Mouse (Mus musculus) adrenal gland (tissue): ENCODE results near the gene Gm13283.
"Not testable (repeated sequence)": the region's sequence is repeated elsewhere in the genome, so short reads cannot be mapped to it uniquely, and the experiment has no call there.

Source experiments
- intact Hi-C: fragments of 180-260 bp; cut with DNase I; formaldehyde crosslinking; loops from one replicate; pipeline ENCODE4 v1.15.1; 2025
- long read RNA-seq, 2 experiments: library from polyadenylated mRNA; unstranded; transcript quantifications; one replicate each; pipeline ENCODE4 v2.0.0; 2020; ENCODE audit warnings: borderline replicate concordance in 1 of 2; ENCODE audit not compliant: insufficient replicate concordance in 1 of 2

The Gm13283 gene
- long read RNA-seq, experiment 1, result 0 reads
- long read RNA-seq, experiment 2, result 0 reads

DNA sequence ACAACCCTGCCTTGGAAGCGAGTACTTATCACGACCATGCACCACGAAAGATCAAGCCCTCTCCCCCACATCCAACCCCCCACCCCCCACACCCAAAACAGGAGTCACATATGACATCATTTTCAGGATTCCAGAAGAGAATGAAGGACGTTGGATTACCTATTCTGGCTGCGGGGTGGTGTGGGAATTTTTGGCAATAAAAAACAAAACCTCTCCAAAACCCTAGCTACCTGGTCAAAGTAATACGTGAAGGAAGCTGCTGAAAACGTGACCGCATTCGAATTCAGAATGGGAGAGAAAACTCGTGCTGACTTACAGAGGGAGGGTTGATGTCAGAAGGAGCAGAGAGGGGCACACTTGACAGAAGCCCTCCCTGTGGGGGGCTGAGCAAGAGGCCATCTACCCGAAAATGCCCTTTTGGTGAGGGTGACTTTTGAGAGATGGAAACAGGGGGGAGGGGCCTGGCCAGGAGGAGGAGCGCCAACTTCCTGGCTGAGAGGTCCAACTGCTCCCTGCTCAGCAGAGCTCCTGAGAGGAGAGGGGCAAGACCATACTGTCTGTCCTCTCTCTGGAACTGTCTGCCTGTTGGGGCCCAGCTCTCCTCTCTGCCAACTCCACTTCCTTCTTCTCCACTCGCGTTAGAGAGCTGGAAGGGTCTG is at the start of gene Gm13283:
Gm13283 (plus strand) TSS at position 510 of the 659 bp plus-strand sequence.
- intact Hi-C loops, result not testable (repeated sequence)

- intact Hi-C loops, result no loop called here
These were observed 45.6 kb upstream of the Gm13283 start for GRCm38 (mm10) chr4:88714281-88714680.

DNA sequence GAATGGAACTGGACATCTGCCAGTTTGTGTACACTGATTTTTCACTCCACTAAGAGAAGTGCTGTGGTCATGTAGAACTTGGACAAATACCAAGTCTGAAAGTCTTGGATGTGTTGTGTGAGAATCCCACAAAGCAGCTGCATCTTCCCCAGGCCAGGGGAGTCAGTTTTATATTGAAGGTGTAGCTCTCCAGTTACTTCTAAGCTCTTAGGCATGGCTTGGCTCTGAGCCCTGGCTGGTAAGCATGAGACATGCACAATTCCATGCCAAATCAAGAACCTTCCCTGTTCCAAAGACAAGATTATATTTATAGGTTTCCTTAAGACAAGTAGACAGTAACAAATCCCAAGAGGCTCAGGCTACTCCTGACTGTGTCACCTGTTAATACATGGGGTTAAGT is 44.9 kb upstream of the Gm13283 start:
- intact Hi-C loops, result no loop called here

DNA sequence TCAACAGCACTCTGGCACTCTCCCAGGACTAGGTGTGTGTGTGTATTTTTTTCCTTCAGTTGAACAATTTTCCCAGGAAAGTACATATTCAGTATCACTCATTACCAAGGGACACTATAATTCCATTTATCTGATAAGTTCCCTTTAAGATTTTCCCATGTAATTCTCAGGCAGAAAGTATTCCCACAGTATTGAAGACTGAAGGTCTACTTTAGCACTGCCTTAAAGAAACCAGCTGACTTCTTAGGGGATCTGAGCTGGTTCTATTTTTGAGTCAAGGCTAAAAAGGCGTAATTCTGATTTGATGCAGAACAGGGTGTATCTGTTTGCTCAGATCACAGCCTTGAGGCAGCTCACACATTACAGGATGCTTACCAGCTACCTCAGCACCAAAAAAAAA is 41.2 kb upstream of the Gm13283 start:
- intact Hi-C loops, result no loop called here

- intact Hi-C loops, result no loop called here
These were observed 37.9 kb upstream of the Gm13283 start, which contains the start of the genes Gm26566 and Klhl9 for GRCm38 (mm10) chr4:88721791-88722721. Gene Gm26566, plus strand, starts transcription at chr4:88721805. Gene Klhl9, minus strand, starts transcription at chr4:88722465.

DNA sequence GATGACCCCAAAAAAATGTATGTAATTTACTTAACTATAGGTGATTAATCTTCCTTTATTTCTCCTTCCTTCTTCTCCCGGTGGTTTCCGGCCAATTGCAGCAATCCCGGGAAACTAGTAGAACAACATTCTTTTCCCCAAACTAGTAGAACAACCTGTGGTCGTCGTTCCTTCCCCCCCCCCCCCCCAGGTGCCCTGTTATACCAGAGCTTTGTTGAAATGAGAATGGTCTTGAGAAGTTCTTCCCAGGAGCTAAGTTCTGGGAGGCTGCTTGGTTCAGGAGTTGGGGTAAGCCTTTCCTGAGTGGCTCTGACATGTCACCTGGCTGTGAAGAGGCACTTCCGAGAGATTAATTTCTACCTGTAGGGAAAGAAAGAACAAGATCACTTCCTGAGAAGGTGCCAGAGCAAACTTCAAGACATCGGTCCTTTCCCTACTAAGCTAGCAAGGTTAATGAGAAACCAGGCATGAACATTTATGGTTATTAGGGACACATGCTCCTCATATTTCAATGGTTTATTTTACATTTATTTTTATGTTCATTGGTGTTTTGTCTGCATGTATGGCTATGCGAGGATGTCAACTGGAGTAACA is 36.3 kb upstream of the Gm13283 start:
- intact Hi-C loops, result no loop called here

GRCm38 (mm10) chr4:88726727-88727126 is 33.2 kb upstream of the Gm13283 start:
- intact Hi-C loops, result loop anchor here (1.0 kb wide), 1 partner anchor 30 kb away; no protein-coding TSS in a partner anchor

- intact Hi-C loops, result loop anchor here (1.0 kb wide), 1 partner anchor 31 kb away; no protein-coding TSS in a partner anchor
These were observed 32.6 kb upstream of the Gm13283 start for GRCm38 (mm10) chr4:88727324-88727723.

DNA sequence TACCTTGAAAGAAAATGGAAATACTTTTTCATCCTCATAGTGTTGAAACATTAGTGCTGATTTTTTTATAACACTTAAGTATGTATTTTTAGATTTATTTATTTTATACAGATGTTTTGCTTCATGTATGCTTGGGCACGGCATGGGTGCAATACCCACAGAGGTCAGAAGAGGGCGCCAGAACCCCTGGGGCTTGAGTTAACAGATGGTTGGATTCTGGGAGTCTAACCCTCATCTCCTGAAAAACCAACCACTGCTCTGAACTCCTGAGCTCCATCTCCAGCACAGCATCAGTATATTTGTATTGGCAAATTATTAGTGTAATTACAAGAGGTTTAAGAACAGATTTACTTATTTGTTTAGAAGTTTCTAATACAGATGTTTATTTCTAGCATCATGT is 21.4 kb upstream of the Gm13283 start:
- intact Hi-C loops, result no loop called here

- intact Hi-C loops, result no loop called here
These were observed 20.9 kb upstream of the Gm13283 start for GRCm38 (mm10) chr4:88739036-88739435.

DNA sequence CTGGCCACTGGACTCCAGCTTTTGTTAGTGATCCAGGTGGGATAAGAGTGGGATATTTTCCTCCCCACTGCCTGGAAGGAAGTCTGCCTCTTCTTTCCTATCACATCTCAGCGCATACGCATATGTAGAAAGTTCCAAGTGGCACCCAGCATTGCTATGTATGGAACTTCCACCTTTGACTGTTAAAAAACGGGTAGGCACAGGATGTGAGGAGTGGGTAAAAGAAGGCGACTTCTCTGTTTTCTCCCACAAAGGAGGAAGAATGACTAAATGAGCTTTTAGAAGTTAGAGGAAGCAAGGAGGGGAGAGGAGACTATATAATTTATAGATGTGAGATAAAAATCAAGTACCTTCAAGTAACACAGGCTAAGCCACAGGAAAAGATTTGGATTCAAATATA is 18.5 kb upstream of the Gm13283 start:
- intact Hi-C loops, result no loop called here

DNA sequence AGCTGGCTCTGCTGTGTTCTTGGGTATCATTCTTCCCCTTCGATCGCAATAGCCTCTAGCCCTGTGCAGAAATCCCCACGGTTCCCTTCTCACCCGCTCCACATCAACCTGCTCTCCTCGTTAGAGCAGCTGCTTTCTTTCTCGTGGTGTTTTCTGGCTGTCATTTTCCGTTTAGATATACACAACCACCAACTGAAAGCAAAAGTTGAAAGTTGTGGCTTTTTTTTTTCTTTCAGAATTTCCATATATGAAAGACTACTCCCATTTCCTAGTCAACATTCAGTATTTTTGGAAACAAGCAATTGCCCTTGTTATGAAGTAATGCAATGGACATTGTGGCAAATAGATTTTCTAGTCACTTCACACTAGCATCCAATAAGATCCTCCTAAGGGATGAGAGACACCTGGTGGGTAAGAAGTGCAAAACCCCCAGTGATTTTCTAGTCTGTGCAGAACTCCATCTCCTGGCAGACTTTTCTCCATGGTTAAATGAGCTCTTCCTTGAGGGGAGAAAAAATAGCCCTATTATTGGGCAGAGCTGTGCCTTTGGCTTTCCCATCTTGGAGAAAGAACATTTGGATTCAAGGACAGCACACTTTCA is 17.0 kb upstream of the Gm13283 start:
- intact Hi-C loops, result no loop called here

DNA sequence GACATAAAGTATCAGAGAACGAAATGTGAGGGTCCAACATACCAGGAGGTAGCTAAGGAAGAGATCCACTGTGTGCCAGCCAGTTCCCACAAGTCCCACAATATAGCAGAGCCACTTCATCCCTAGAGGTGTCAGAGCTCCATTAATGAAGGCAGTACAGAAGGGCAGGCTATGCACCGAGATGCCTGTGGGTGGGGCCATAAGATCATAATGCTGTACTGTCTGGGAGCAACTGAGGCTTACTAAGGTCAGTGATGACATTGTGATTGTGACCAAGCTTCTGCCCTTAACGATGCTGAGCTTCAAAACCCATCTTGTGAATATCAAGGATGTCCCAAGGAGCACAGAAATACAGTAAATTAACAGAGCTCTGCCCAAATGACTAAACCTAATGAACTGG is 15.7 kb upstream of the Gm13283 start:
- intact Hi-C loops, result no loop called here

- intact Hi-C loops, result no loop called here
These were observed 10.0 kb upstream of the Gm13283 start for GRCm38 (mm10) chr4:88749926-88750325.

- intact Hi-C loops, result not testable (repeated sequence)
These were observed 5.0 kb upstream of the Gm13283 start, which contains the start of gene Gm13271 for GRCm38 (mm10) chr4:88754818-88755340. Gene Gm13271, plus strand, starts transcription at chr4:88754868.

GRCm38 (mm10) chr4:88756581-88757513 is 3.1 kb upstream of the Gm13283 start:
- intact Hi-C loops, result not testable (repeated sequence)

DNA sequence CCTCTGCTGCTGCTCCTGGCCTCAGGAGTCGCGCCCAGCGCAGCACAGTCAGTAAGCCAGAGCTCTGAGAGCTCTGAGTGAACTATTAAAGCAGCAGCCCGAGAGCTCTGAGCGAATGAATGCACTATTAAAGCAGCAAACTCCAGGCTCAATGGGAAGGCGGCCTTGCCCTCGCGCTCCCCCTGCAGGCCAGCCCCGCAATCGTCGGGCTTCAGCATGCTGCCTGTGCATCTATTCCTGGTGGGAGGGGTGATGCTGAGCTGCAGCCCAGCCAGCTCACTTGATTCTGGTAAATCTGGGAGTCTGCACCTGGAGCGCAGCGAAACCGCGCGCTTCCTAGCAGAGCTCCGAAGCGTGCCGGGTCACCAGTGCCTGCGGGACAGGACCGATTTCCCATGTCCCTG is 2.3 kb upstream of the Gm13283 start:
- intact Hi-C loops, result not testable (repeated sequence)

- intact Hi-C loops, result not testable (repeated sequence)
These were observed 1.2 kb upstream of the Gm13283 start for GRCm38 (mm10) chr4:88758751-88759150.

- intact Hi-C loops, result not testable (repeated sequence)
These were observed 512 bp downstream of the Gm13283 start for GRCm38 (mm10) chr4:88760431-88760830.

- intact Hi-C loops, result not testable (repeated sequence)
These were observed 1.9 kb downstream of the Gm13283 start for GRCm38 (mm10) chr4:88761776-88762175.
